Comparison of ENCODE assay signal across 15 mouse cellular contexts in the genomic region with DNA sequence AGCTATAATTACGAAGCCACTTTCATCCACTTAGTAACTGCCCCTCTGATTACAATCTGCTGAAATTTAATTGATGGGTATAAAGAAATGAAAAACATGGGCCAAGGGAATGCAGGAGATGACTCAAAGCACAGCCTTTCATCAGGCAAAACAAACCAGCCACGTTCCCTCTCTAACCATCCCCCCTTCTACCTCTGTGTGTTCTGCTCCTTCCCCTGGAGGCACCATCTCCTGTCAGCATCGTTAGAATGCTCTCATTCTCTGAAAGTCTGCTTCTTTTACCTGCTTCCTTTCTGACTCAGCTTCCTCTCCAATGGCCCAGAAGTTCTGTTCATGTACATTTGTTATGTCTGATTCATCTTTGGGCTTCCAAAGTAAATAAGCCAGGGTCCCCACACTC. TPM values are rescaled to one million over a fixed set of nuclear protein-coding genes. Genes with fewer than 3 reads are reported as not detected.
A peak's percentile ranks its signal among the peaks of the same experiment; 100 is the strongest.
DNase-seq lines count a peak whose midpoint lies in the region; ATAC-seq lines count a peak whose summit lies in the region.
"Had no signal": no experiment of that assay in that cellular context is flagged by ENCODE, and none has a peak within 500 bp of the region (broad histone marks: within the 10 kb centered on the region; RNA-seq: fewer than 3 reads in every experiment).

No protein-coding gene starts in this region.

- H3K4me1 ChIP-seq in forebrain, embryonic 15.5 days = 0 out of 2 replicates have a peak, but pooled peaks cover 2% of the 10 kb centered on the region
- H3K4me1 ChIP-seq in forebrain, embryonic 11.5 days (replicated peaks; ENCODE audit: control insufficient read depth, insufficient read depth, low read length) = no peaks in the 10 kb centered on the region
- peaks cover 10% of the 10 kb centered on the region; the same call in 1 of the 2 replicates for H3K4me1 ChIP-seq in hindbrain, embryonic 15.5 days (replicated peaks)
- H3K4me1 ChIP-seq in limb, embryonic 10.5 days = 0 out of 2 replicates have a peak, but pooled peaks cover 3% of the 10 kb centered on the region
- H3K4me1 ChIP-seq: limb, embryonic 15.5 days had no signal

- H3K4me2 ChIP-seq in forebrain, embryonic 15.5 days (replicated peaks) = no peak overlapping the region
- H3K4me2 ChIP-seq in forebrain, embryonic 11.5 days (ENCODE audit: low read depth, low read length, severe bottlenecking) = no peak overlapping the region
- H3K4me2 ChIP-seq in hindbrain, embryonic 15.5 days = no peak overlapping the region
- H3K4me2 ChIP-seq: limb, embryonic 15.5 days had no signal

- 33% methylated on average over 3 of the region's 3 CpGs for WGBS in forebrain, embryonic 15.5 days
- WGBS in forebrain, embryonic 11.5 days = 41% methylated on average over 3 of the region's 3 CpGs
- whole genome bisulfite sequencing in hindbrain, embryonic 15.5 days = 28% methylated on average over 3 of the region's 3 CpGs
- 37% methylated on average over 3 of the region's 3 CpGs for WGBS in limb, embryonic 10.5 days

- no peak overlapping the region for H3K9ac ChIP-seq in forebrain, embryonic 15.5 days (replicated peaks)
- H3K9ac ChIP-seq in forebrain, embryonic 11.5 days (ENCODE audit: low read length) = no peak overlapping the region
- H3K9ac ChIP-seq in hindbrain, embryonic 15.5 days = no peak overlapping the region
- H3K9ac ChIP-seq: limb, embryonic 15.5 days had no signal

- DNase-seq in forebrain, embryonic 11.5 days (ENCODE audit: low spot score) = no peak
- peak; percentile 12 to 13 for DNase-seq in right cerebral cortex, adult 2 months (ENCODE audit: low spot score in 2 of 2)
- no peak for DNase-seq in right cerebral cortex, postnatal 14 days
- DNase-seq in heart, adult 18-20 months = no peak
- DNase-seq in layer of hippocampus, postnatal 10 days (ENCODE audit: low spot score in 2 of 2) = no peak
- no peak for DNase-seq in limb, embryonic 10.5 days (ENCODE audit: low spot score)
- DNase-seq: cerebellum, postnatal 10 days; kidney, postnatal 36 days; lung, adult 18-20 months; thymus, postnatal 14 days had no signal

- H3K9me3 ChIP-seq in forebrain, embryonic 15.5 days = no peaks in the 10 kb centered on the region
- no peaks in the 10 kb centered on the region for H3K9me3 ChIP-seq in forebrain, embryonic 11.5 days (ENCODE audit: control insufficient read depth, low read length)
- no peaks in the 10 kb centered on the region for H3K9me3 ChIP-seq in hindbrain, embryonic 15.5 days
- no peaks in the 10 kb centered on the region for H3K9me3 ChIP-seq in limb, embryonic 10.5 days (replicated peaks)
- H3K9me3 ChIP-seq: limb, embryonic 15.5 days had no signal

- 0 out of 2 replicates have a peak, but pooled peaks cover 2% of the 10 kb centered on the region for H3K36me3 ChIP-seq in forebrain, embryonic 15.5 days
- H3K36me3 ChIP-seq in forebrain, embryonic 11.5 days (ENCODE audit: control insufficient read depth, insufficient read depth, low read length) = no peaks in the 10 kb centered on the region
- peaks cover 9% of the 10 kb centered on the region; the same call in 1 of the 2 replicates for H3K36me3 ChIP-seq in hindbrain, embryonic 15.5 days
- H3K36me3 ChIP-seq in limb, embryonic 10.5 days = peaks cover 7% of the 10 kb centered on the region; the same call in 1 of the 2 replicates

- peak overlapping the region; percentile 46; the same call in 1 of the 2 replicates for H3K27ac ChIP-seq in forebrain, embryonic 15.5 days (replicated peaks)
- no peak overlapping the region for H3K27ac ChIP-seq in forebrain, embryonic 11.5 days (ENCODE audit: low read depth, low read length)
- H3K27ac ChIP-seq in hindbrain, embryonic 15.5 days (replicated peaks) = peak overlapping the region; percentile 21; the same call in 1 of the 2 replicates
- no peak overlapping the region for H3K27ac ChIP-seq in limb, embryonic 10.5 days
- H3K27ac ChIP-seq: limb, embryonic 15.5 days; macrophage had no signal

- no peak overlapping the region for H3K4me3 ChIP-seq in forebrain, embryonic 15.5 days
- no peak overlapping the region for H3K4me3 ChIP-seq in forebrain, embryonic 11.5 days (ENCODE audit: low read depth, low read length)
- H3K4me3 ChIP-seq in hindbrain, embryonic 15.5 days = no peak overlapping the region
- H3K4me3 ChIP-seq in limb, embryonic 10.5 days = no peak overlapping the region
- H3K4me3 ChIP-seq: limb, embryonic 15.5 days had no signal

- no peaks in the 10 kb centered on the region for H3K27me3 ChIP-seq in forebrain, embryonic 15.5 days
- H3K27me3 ChIP-seq in forebrain, embryonic 11.5 days (ENCODE audit: control insufficient read depth, insufficient read depth, low read length) = no peaks in the 10 kb centered on the region
- H3K27me3 ChIP-seq in hindbrain, embryonic 15.5 days = no peaks in the 10 kb centered on the region
- no peaks in the 10 kb centered on the region for H3K27me3 ChIP-seq in limb, embryonic 10.5 days (ENCODE audit: low read depth, poor library complexity, severe bottlenecking)
- H3K27me3 ChIP-seq: limb, embryonic 15.5 days had no signal

- 0 out of 2 replicates have a peak, but pooled peaks have one; percentile 19 for ATAC-seq in forebrain, embryonic 15.5 days (replicated peaks)
- no peak for ATAC-seq in forebrain, embryonic 11.5 days (replicated peaks; ENCODE audit: low FRiP score)
- ATAC-seq in hindbrain, embryonic 15.5 days (ENCODE audit: low FRiP score, low read depth) = no peak
- ATAC-seq: intestine, postnatal 0 days had no signal

RNA-seq across cellular contexts. Expression of a gene that starts 6.6 kb away (rescaled TPM):
- 4.5 and 5.3 TPM in 2 replicates for polyA plus RNA-seq in forebrain, embryonic 15.5 days (2015; fragmentation: Nextera tagmentation; extraction: Ambion mirVana)
- 5.5 and 5.7 TPM in 2 replicates for polyA plus RNA-seq in forebrain, embryonic 11.5 days (2014; fragmentation: Nextera tagmentation; extraction: Ambion mirVana)
- polyA plus RNA-seq in hindbrain, embryonic 15.5 days (2015; fragmentation: Nextera tagmentation; extraction: Ambion mirVana) = 5.6 and 5.8 TPM in 2 replicates
- total RNA-seq in heart, adult 18-20 months (2021) = 1 to 10 TPM; 1.4 to 2.9 TPM
- total RNA-seq in layer of hippocampus, postnatal 10 days (2021) = 10 to 100 TPM; 13.2 to 16.6 TPM
- 2.8 and 3.5 TPM in 2 replicates for polyA plus RNA-seq in limb, embryonic 10.5 days (2016; fragmentation: Nextera tagmentation; extraction: Ambion mirVana)

Comparison
In these comparisons a context has a peak if more than half of its experiments do, and no peak if none do; other contexts are left out.
1. H3K27ac ChIP-seq: peak in forebrain, embryonic 15.5 days (single experiment) and hindbrain, embryonic 15.5 days (single experiment); none in forebrain, embryonic 11.5 days (single experiment) and limb, embryonic 10.5 days (single experiment).
2. DNase-seq: peak in right cerebral cortex, adult 2 months (2 of 2); none in forebrain, embryonic 11.5 days (single experiment), right cerebral cortex, postnatal 14 days (single experiment), heart, adult 18-20 months (0 of 2), layer of hippocampus, postnatal 10 days (0 of 2) and limb, embryonic 10.5 days (single experiment).